Mouse (Mus musculus) hindbrain, embryonic 12.5 days (tissue): ENCODE data around the gene Gm14444. TPM values are rescaled to one million over a fixed set of nuclear protein-coding genes. Genes with fewer than 3 reads are reported as not detected.
"Not testable (repeated sequence)": the region's sequence is repeated elsewhere in the genome, so short reads cannot be mapped to it uniquely, and the experiment has no call there.

Source experiments
- ATAC-seq: fragments of 200-750 bp; cut with Nextera tagmentation; 2 replicates; pipeline ENCODE4 v1.8.0; 2017; ENCODE audit warnings: moderate TSS enrichment; ENCODE audit not compliant: low FRiP score
- H3K27ac ChIP-seq: fragments of 300-500 bp; sonication (generic); 2 replicates; pipeline ENCODE4 v1.5.1; 2016; ENCODE audit warnings: mild to moderate bottlenecking
- H3K27me3 ChIP-seq: fragments of 300-500 bp; sonication (generic); 2 replicates; pipeline ENCODE4 v1.6.1; 2016; ENCODE audit warnings: mild to moderate bottlenecking
- H3K36me3 ChIP-seq: fragments of 300-500 bp; sonication (generic); 2 replicates; pipeline ENCODE4 v1.6.1; 2016; ENCODE audit warnings: mild to moderate bottlenecking
- H3K4me1 ChIP-seq: fragments of 300-500 bp; sonication (generic); 2 replicates; pipeline ENCODE4 v1.6.1; 2016
- H3K4me2 ChIP-seq: fragments of 300-500 bp; sonication (generic); replicated peaks from 2 replicates; pipeline ENCODE4 v1.6.1; 2016; ENCODE audit warnings: mild to moderate bottlenecking
- H3K4me3 ChIP-seq: fragments of 300-500 bp; sonication (generic); 2 replicates; pipeline ENCODE4 v1.5.1; 2016; ENCODE audit warnings: mild to moderate bottlenecking
- H3K9ac ChIP-seq: fragments of 300-500 bp; sonication (generic); 2 replicates; pipeline ENCODE4 v1.6.1; 2016; ENCODE audit warnings: mild to moderate bottlenecking, moderate library complexity
- H3K9me3 ChIP-seq: fragments of 300-500 bp; sonication (generic); replicated peaks from 2 replicates; pipeline ENCODE4 v1.6.1; 2016; ENCODE audit warnings: mild to moderate bottlenecking
- WGBS: fragments of 180-500 bp; shearing (Covaris S2); methylation state at CpG from one replicate; pipeline ENCODE4 v1.1.7; 2016; 5-methylcytosine and 5-hydroxymethylcytosine counted together
- polyA plus RNA-seq: library from polyadenylated mRNA; unstranded; fragments of >200 nt; fragmentation: Nextera tagmentation; extraction: Ambion mirVana; gene quantifications from 2 replicates; pipeline ENCODE4 v1.2.1, GENCODE M21; 2016

Gene Gm14444
- polyA plus RNA-seq: 0.23 TPM in 1 of 2 replicates, not detected in the other

GRCm38 (mm10) chr2:175010022-175010421, at the start of gene Gm14444:
Gm14444 (plus strand) TSS chr2:175010241.
- not testable (repeated sequence) for H3K4me2 ChIP-seq, H3K4me3 ChIP-seq, H3K27me3 ChIP-seq, ATAC-seq, H3K36me3 ChIP-seq, H3K9ac ChIP-seq, H3K27ac ChIP-seq, H3K9me3 ChIP-seq, H3K4me1 ChIP-seq
- WGBS: 71% methylated on average over 1 of the region's 1 CpGs

- H3K9ac ChIP-seq, H3K4me2 ChIP-seq, H3K27me3 ChIP-seq, ATAC-seq, H3K4me1 ChIP-seq, H3K4me3 ChIP-seq, H3K27ac ChIP-seq, H3K9me3 ChIP-seq, H3K36me3 ChIP-seq: not testable (repeated sequence)
- 87% methylated on average over 3 of the region's 3 CpGs for WGBS
Measured at GRCm38 (mm10) chr2:174965466-174965865, 44.6 kb upstream of the Gm14444 start.

- not testable (repeated sequence) for H3K9ac ChIP-seq, H3K27me3 ChIP-seq, H3K4me1 ChIP-seq, H3K9me3 ChIP-seq, H3K4me3 ChIP-seq, ATAC-seq, H3K36me3 ChIP-seq, H3K27ac ChIP-seq, H3K4me2 ChIP-seq
- 97% methylated on average over 27 of the region's 27 CpGs for WGBS
Measured at GRCm38 (mm10) chr2:175044268-175044667, 34.2 kb downstream of the Gm14444 start.

GRCm38 (mm10) chr2:175067681-175068261, 57.7 kb downstream of the Gm14444 start, which contains the start of gene Gm14393:
Gm14393 (minus strand) TSS chr2:175067781.
- not testable (repeated sequence) for H3K4me3 ChIP-seq, H3K9me3 ChIP-seq

More at GRCm38 (mm10) chr2:175067681-175068261, 57.7 kb downstream of the Gm14444 start, which contains the start of gene Gm14393:
- H3K4me2 ChIP-seq, H3K36me3 ChIP-seq, H3K27me3 ChIP-seq, H3K27ac ChIP-seq, ATAC-seq, H3K9ac ChIP-seq, H3K4me1 ChIP-seq: not testable (repeated sequence)
- WGBS: 73% methylated on average over 1 of the region's 1 CpGs

Other genes starting within 250 kb of the Gm14444 start
- gene Edn3, start 249.6 kb upstream of the Gm14444 start, polyA plus RNA-seq: 11.1 and 13.1 TPM in 2 replicates
- gene Gm14393, start 57.5 kb downstream of the Gm14444 start, polyA plus RNA-seq: 0.98 and 1.0 TPM in 2 replicates
- gene Gm14399, start 131.8 kb downstream of the Gm14444 start, polyA plus RNA-seq: 6.4 and 7.0 TPM in 2 replicates
- gene Gm14443, start 165.6 kb downstream of the Gm14444 start, polyA plus RNA-seq: 0.87 and 1.1 TPM in 2 replicates
- 3.2 and 6.1 TPM in 2 replicates for gene Gm14391, start 196.7 kb downstream of the Gm14444 start, polyA plus RNA-seq